Mouse (Mus musculus) heart, adult 18-20 months (tissue): ENCODE data around the gene Fxn. TPM values are rescaled to one million over a fixed set of nuclear protein-coding genes. Genes with fewer than 3 reads are reported as not detected.

Source experiments
- DNase-seq, 2 experiments: peaks; one replicate each; pipeline ENCODE4 v3.0.0; 2021 to 2022; ENCODE audit warnings: mixed read lengths in 1 of 2
- long read RNA-seq, 2 experiments: library from polyadenylated mRNA; stranded (forward); transcript quantifications; one replicate each; pipeline ENCODE4 v2.0.0; 2021
- total RNA-seq, 2 experiments: library from RNA; stranded (reverse); gene quantifications; 2 replicates each; pipeline ENCODE4 v1.2.3; 2021

Fxn gene
- total RNA-seq: 10 to 100 TPM; 26.1 to 30.0 TPM
- long read RNA-seq, experiment 1, transcript Fxn-201 (5 exons, 1,114 nt): major isoform, 68 of 70 reads
- long read RNA-seq, experiment 1, partial matches to known transcripts: 0 of 70 reads
- long read RNA-seq, experiment 1, other reads (novel, unspliced or antisense): 2 of 70 reads
- long read RNA-seq, experiment 2, transcript Fxn-201 (5 exons, 1,114 nt): major isoform, 43 of 44 reads
- long read RNA-seq, experiment 2, partial matches to known transcripts: 1 of 44 reads
- long read RNA-seq, experiment 2, other reads (novel, unspliced or antisense): 0 of 44 reads

GRCm38 (mm10) chr19:24280601-24281228 lies at the start of gene Fxn:
Gene Fxn (minus strand): TSS chr19:24280605.
- no peak for DNase-seq

GRCm38 (mm10) chr19:24327921-24328320 lies 47.5 kb upstream of the Fxn start:
- no peak for DNase-seq

- no peak for DNase-seq
These were observed 46.6 kb upstream of the Fxn start for GRCm38 (mm10) chr19:24326969-24327368.

GRCm38 (mm10) chr19:24325692-24326091 lies 45.3 kb upstream of the Fxn start:
- no peak for DNase-seq

GRCm38 (mm10) chr19:24323841-24324613 lies 43.6 kb upstream of the Fxn start:
- no peak for DNase-seq

- DNase-seq: peak; percentile 54 to 58
These were observed 41.5 kb upstream of the Fxn start for GRCm38 (mm10) chr19:24321900-24322311.

GRCm38 (mm10) chr19:24321211-24321899 lies 41.0 kb upstream of the Fxn start:
- no peak for DNase-seq

- no peak for DNase-seq
These were observed 37.8 kb upstream of the Fxn start for GRCm38 (mm10) chr19:24318172-24318571.

- no peak for DNase-seq
These were observed 37.3 kb upstream of the Fxn start for GRCm38 (mm10) chr19:24317731-24318130.

GRCm38 (mm10) chr19:24317038-24317591 lies 36.7 kb upstream of the Fxn start:
- peak in 1 of 2 experiments; percentile 16 for DNase-seq

GRCm38 (mm10) chr19:24316060-24316725 lies 35.8 kb upstream of the Fxn start:
- DNase-seq: no peak

GRCm38 (mm10) chr19:24315234-24315633 lies 34.8 kb upstream of the Fxn start:
- DNase-seq: no peak

- DNase-seq: peak in 1 of 2 experiments; percentile 14
These were observed 34.3 kb upstream of the Fxn start for GRCm38 (mm10) chr19:24314676-24315075.

GRCm38 (mm10) chr19:24312556-24313342 lies 32.3 kb upstream of the Fxn start:
- no peak for DNase-seq

GRCm38 (mm10) chr19:24312046-24312445 lies 31.6 kb upstream of the Fxn start:
- DNase-seq: peak; percentile 8 to 10

GRCm38 (mm10) chr19:24308305-24308705 lies 27.9 kb upstream of the Fxn start:
- peak in 1 of 2 experiments; percentile 88 for DNase-seq

GRCm38 (mm10) chr19:24307271-24308221 lies 27.1 kb upstream of the Fxn start:
- peak; percentile 70 to 72 for DNase-seq

GRCm38 (mm10) chr19:24306351-24306750 lies 25.9 kb upstream of the Fxn start:
- no peak for DNase-seq

- no peak for DNase-seq
These were observed 21.8 kb upstream of the Fxn start for GRCm38 (mm10) chr19:24302198-24302597.
